Mouse (Mus musculus): ENCODE measurements around the gene Pcdh10. TPM values are rescaled to one million over a fixed set of nuclear protein-coding genes. Genes with fewer than 3 reads are reported as not detected.

The Pcdh10 gene
- polyA plus RNA-seq, 1 experiment from 2014 or later = 23.8 TPM

DNA sequence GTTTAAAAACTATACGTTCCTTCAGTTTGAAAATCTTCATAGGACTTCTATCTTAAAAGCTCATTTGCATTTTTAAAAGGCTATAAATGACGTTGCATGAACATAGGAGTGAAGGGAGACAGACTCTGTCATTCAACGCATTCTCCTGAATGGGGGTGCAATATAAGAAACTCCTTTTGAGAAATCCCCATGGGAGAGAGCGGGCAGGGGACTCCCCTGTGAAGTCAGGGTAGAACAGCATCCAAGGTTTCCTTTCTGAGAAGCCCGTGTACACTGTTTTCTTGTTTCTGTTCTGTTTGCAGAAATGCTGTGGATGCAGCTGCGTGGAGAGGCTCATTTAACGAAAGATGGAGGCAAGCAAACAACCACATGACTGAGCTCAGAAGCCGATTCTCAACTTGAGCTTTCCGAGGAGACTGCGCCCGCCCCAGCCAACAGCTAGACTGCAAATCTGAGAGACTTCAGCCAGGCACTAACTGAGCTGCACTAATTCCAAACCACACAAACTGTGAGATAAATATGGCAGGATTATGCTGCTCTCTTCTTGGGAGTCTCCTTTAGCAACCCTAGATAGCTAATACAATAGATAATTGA, 54.1 kb downstream of the Pcdh10 start:
- DNase-seq (ENCODE audit: low spot score) (no peak), ATAC-seq (ENCODE audit: low FRiP score) (no peak)
- no peaks in the 10 kb centered on the region for H3K27me3 ChIP-seq (ENCODE audit: control insufficient read depth, insufficient read depth, low read length)
- H3K9ac ChIP-seq = no peak overlapping the region
- WGBS = 64% methylated on average over 11 of the region's 11 CpGs
- H3K36me3 ChIP-seq (replicated peaks; ENCODE audit: control insufficient read depth, insufficient read depth) = no peaks in the 10 kb centered on the region
- H3K9me3 ChIP-seq (ENCODE audit: control insufficient read depth, low read length) = no peaks in the 10 kb centered on the region
- H3K4me2 ChIP-seq (replicated peaks) = no peak overlapping the region; the same call in 1 of the 2 replicates
- H3K4me1 ChIP-seq (replicated peaks; ENCODE audit: control insufficient read depth, insufficient read depth, low read length) = no peaks in the 10 kb centered on the region
- no peak overlapping the region for H3K4me3 ChIP-seq (replicated peaks; ENCODE audit: low read length)
- H3K27ac ChIP-seq = no peak overlapping the region

Data from hindbrain, embryonic 14.5 days (tissue).